Mouse (Mus musculus): ENCODE data around the gene Bcas3. TPM values are rescaled to one million over a fixed set of nuclear protein-coding genes. Genes with fewer than 3 reads are reported as not detected.
A peak's percentile ranks its signal among the peaks of the same experiment; 100 is the strongest.

Gene Bcas3
- total RNA-seq, 1 experiment from 2014 or later: 19.2 TPM

- no peak for ATAC-seq (replicated peaks; ENCODE audit: insufficient number of reproducible peaks, low FRiP score, low TSS enrichment, poor library complexity, severe bottlenecking)
These were observed 325.7 kb downstream of the Bcas3 start for GRCm38 (mm10) chr11:85678666-85679065.

- ATAC-seq (replicated peaks; ENCODE audit: insufficient number of reproducible peaks, low FRiP score, low TSS enrichment, poor library complexity, severe bottlenecking): no peak
These were observed 328.8 kb downstream of the Bcas3 start for GRCm38 (mm10) chr11:85681580-85682419.

DNA sequence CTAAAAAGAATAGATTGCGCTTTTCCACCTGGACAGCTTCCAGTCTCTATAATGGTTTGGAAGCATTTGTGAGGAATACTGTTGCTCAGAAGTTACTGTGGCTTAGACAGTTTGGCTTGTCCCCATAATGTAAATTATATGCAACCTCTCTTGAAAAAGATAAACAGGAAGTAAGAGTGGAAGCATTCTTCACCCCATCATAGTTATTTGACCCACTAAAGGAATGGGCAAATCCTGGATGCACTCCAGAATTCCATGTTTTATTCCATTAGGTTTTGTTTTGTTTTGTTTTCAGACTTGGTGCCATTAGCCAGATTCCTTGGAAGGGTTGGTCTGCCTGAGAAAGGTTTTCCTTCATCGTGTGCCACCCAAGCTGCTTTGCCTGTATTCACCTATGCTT, 332.0 kb downstream of the Bcas3 start:
- ATAC-seq (replicated peaks; ENCODE audit: insufficient number of reproducible peaks, low FRiP score, low TSS enrichment, poor library complexity, severe bottlenecking): no peak

GRCm38 (mm10) chr11:85687816-85688439, 335.0 kb downstream of the Bcas3 start:
- no peak for ATAC-seq (replicated peaks; ENCODE audit: insufficient number of reproducible peaks, low FRiP score, low TSS enrichment, poor library complexity, severe bottlenecking)

DNA sequence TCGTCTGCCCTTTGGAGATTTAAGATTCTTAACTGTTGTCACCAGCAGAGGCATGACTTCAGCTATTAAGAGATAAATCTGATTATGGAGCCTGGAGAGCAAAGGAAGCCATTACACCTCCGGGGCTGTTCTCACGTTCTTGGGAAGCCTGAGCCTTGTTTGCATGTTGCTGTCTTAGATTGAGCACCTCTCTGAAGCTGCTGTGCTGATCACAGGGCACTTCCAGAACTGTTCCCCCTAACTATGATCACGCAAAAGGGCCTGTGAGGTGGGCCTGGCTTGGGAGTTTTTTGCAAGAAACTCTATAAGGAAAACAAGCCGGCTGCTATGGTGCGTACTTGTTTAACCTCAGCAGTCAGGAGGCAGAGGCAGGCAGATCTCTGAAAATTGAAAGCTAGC, 335.5 kb downstream of the Bcas3 start:
- no peak for ATAC-seq (replicated peaks; ENCODE audit: insufficient number of reproducible peaks, low FRiP score, low TSS enrichment, poor library complexity, severe bottlenecking)

GRCm38 (mm10) chr11:85689226-85689625, 336.3 kb downstream of the Bcas3 start:
- ATAC-seq (replicated peaks; ENCODE audit: insufficient number of reproducible peaks, low FRiP score, low TSS enrichment, poor library complexity, severe bottlenecking): no peak

DNA sequence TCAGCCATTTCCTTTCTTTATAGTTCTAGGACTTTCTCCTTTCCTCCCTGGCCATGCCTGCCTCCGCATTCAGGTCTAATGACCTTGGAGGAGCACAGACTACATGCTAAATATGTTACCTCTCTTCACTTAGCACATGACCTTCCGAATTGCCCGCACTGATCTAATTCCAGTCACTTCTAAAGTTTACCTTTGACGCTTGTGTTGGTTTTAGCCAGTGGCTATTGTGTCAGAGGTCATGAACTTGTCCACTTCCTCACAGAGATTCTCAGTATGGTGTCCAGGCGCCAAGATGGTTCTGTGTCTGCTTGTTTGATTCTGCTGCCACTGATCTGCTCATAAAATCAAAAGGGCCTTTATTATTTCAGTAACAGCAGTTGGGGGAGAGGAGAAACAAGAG, 338.3 kb downstream of the Bcas3 start:
- ATAC-seq (replicated peaks; ENCODE audit: insufficient number of reproducible peaks, low FRiP score, low TSS enrichment, poor library complexity, severe bottlenecking): peak; percentile 81

DNA sequence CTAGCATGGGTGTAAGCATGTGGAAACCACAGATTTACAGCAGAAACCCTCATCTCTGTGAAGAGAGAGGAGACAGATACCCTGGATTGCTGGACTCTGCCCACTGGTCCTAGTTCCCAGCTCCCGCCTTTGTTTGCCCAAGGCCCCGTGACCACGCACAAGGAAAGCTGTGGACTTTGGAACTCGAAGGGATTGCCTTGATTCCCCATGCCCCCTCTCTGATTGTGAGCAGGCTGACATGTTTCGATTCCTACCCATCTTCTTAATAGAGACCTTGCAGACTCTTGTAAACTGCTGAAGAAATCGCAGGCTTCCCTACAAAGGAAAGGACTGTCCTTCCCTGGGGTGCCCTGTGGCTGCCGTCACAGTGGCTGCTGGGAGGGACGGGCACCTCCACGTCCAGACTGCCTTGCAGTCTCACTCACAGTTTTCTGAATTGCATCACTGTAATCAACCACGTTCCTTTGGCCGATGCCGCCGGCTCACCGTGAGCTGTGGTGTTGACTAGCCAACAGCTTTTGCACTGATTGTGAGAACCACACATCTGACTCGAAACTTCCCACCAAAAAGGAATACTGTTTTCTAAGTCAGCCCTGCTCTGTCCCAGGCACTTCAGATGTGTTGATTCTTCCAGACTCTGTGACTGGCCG, 342.8 kb downstream of the Bcas3 start:
- ATAC-seq (replicated peaks; ENCODE audit: insufficient number of reproducible peaks, low FRiP score, low TSS enrichment, poor library complexity, severe bottlenecking): no peak

DNA sequence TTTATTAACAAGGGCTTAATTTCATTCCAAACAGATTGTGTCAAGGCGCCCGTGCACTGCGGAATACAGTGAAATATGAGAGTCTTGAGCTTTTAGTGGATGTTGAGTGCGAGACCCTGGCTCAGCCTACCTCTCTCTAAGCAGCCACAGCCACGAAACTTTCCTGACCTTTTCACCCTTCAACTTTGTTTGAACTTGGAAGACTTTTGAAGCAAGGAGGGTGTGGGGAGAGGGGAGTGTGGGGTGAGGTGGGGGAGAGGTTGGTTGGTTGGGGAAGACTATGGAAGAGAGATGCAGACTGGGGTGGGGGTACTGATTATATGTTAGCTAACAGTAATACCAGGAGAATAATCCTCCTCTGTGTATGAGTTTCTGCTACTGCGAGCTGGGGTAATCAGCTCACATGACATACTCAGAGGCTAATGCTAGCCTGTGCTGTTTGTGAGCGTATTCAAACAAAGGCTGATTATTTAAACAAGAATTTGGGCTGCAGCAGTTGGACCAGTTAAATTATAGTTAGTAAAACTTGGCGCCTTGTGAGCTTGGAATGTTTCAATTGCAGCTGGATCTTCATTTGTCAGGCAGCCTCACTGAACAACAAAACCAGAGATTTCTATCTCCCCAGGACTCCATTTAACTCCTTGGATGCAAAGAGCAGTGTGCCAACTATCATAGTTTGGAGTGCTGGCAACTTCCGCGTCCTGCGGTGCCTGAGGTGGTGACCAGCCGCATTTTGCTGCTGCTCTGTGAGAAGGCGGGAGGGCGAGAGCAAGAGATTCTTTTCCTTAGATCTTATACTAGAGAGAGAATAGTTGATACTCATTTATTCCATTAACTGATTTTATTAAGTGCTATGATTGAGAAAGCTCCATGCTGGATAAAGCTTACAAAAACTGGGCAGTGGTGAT, 343.8 kb downstream of the Bcas3 start:
- ATAC-seq (replicated peaks; ENCODE audit: insufficient number of reproducible peaks, low FRiP score, low TSS enrichment, poor library complexity, severe bottlenecking): no peak

DNA sequence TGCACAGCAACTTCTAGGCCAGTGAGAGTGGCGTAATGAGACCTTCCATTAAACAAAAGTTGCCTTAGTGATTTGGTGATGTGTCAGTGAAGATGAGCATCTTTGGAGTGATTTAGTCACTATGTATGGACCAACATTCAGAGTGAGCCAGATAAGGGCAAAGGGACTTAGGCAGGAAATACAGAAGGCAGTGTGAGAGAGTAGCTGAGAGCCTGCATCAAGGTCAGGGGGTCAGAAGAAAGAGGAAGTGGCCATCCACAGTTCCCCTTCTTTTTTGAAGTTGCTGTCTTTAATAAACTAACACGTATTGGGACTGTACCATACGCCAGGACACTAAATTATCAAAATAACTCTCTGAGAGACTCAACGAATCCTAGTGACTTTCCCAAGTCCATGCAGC, 344.5 kb downstream of the Bcas3 start:
- ATAC-seq (replicated peaks; ENCODE audit: insufficient number of reproducible peaks, low FRiP score, low TSS enrichment, poor library complexity, severe bottlenecking): peak; percentile 98

GRCm38 (mm10) chr11:85698242-85698641, 345.3 kb downstream of the Bcas3 start:
- no peak for ATAC-seq (replicated peaks; ENCODE audit: insufficient number of reproducible peaks, low FRiP score, low TSS enrichment, poor library complexity, severe bottlenecking)

DNA sequence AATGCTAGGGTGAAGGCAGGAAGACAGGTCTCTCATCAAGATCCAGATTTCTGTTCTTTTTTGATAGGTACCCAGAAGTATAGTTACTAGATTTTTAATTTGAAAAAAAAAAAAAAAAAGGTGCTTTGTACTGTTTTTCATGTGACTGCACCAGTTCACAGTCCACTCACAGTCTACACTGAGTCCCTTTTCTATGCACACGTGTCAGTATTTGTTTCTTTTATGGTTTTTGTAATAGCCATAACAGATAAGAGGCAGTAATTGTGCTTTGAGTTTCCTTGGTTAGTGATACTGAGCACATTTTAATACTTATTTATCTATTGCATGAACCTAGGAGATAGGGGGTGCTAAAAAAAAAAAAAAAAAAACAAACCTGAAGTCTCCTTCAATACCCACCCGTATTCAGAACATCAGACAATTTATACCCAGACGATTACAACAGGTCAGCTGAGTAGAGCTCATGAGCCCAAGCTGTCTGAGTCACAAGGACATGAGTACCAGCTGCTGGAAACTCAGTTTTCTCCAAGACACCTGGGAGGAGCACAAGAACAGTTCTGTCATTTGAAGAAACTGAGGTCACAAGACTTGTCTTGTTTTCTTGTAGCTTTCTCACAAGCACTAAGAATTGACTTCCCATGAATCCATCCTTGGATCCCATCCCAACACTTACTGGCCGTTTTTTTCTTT, 351.2 kb downstream of the Bcas3 start:
- ATAC-seq (replicated peaks; ENCODE audit: insufficient number of reproducible peaks, low FRiP score, low TSS enrichment, poor library complexity, severe bottlenecking): no peak

DNA sequence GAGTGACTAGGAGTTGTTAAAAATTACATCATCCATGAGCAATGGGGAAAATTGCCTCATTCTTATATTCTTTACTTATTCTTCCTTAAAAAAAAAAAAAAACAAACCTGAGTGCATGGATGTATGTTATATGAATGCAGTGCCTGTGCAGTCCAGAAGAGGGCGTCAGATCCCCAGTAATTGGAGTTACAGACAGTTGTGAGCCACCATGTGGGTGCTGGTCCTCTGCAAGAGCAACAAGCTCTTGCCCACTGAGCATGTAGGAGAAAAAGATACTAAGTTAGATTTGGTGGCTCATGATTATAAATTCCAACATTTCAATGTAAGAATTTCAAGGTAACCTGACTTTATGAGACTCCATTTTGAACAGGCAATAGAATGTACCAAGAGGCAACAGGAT, 353.7 kb downstream of the Bcas3 start:
- no peak for ATAC-seq (replicated peaks; ENCODE audit: insufficient number of reproducible peaks, low FRiP score, low TSS enrichment, poor library complexity, severe bottlenecking)

- no peak for ATAC-seq (replicated peaks; ENCODE audit: insufficient number of reproducible peaks, low FRiP score, low TSS enrichment, poor library complexity, severe bottlenecking)
These were observed 354.5 kb downstream of the Bcas3 start for GRCm38 (mm10) chr11:85707496-85707895.

DNA sequence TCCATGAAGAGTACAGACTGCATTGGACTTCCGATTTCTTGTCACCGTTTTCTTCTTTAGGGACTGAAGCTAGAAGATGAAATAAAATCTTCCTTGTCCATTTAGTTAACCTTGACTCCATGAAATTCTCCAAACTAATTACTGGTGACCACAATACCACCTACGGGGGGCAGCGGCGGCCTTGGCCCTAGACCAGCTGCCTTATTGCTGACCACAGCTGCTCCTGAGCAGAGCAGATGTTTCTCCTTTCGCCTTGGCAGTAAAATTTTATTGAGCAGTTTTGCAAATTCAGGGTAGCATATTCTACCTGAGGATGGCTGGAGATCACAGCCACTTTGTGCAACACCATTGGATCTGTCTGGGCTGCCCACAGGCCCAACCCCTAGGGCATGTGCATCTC, 356.2 kb downstream of the Bcas3 start:
- no peak for ATAC-seq (replicated peaks; ENCODE audit: insufficient number of reproducible peaks, low FRiP score, low TSS enrichment, poor library complexity, severe bottlenecking)

- ATAC-seq (replicated peaks; ENCODE audit: insufficient number of reproducible peaks, low FRiP score, low TSS enrichment, poor library complexity, severe bottlenecking): no peak
These were observed 357.2 kb downstream of the Bcas3 start for GRCm38 (mm10) chr11:85710155-85710554.

DNA sequence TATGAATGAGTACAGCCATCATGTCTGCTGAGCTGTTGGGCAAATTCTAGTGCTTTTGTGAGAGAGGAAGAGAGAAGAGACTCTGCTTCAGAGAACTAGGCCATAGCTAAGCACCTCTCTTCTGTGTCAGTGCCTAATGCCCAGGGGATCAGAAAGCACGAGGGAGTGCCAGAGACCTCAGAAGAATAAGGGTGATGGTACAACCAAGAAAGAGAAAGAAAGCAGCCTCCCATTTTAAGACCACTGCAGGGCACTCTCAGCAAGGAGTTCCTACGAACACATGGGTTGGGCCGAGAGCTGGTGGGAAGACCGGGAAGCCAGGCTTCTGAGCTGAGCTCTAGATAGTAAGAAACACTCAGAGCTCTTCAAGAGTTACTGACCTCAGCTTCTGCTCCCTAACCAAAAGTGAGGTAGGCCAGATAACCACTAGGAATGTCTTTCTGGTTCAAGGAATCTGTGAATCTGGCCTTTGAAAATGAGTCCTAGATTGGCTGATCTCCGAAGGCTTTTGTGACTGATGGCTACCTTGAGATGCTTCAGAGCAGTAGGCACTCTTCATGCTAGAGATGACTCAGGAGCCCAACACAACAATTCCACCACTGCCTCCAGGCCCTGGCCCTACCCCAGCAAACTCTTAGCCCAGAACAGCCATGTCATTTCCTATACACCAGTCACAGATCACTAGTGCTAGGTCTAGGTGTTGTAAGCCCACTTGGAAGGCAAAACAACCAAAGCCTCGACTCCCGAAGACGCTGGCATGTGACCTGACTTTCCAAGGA, 359.2 kb downstream of the Bcas3 start:
- ATAC-seq (replicated peaks; ENCODE audit: insufficient number of reproducible peaks, low FRiP score, low TSS enrichment, poor library complexity, severe bottlenecking): no peak

Data from monocyte, adult 5-6 weeks (primary cell).